Mouse (Mus musculus) liver, postnatal 0 days (tissue): ENCODE measurements around the gene Edc3. TPM values are rescaled to one million over a fixed set of nuclear protein-coding genes. Genes with fewer than 3 reads are reported as not detected.
A peak's percentile ranks its signal among the peaks of the same experiment; 100 is the strongest.

ENCODE experiments used
- ATAC-seq: fragments of 200-750 bp; cut with Nextera tagmentation; 2 replicates; pipeline ENCODE4 v1.8.0; 2017; ENCODE audit warnings: mild to moderate bottlenecking, moderate library complexity
- DNase-seq: peaks from one replicate; pipeline ENCODE4 v3.0.0-alpha.2; 2016
- H3K27ac ChIP-seq: fragments of 300-500 bp; sonication (generic); 2 replicates; pipeline ENCODE4 v1.5.1; 2014; ENCODE audit warnings: antibody characterized with exemption, moderate library complexity, mild to moderate bottlenecking, low read depth
- H3K27me3 ChIP-seq: fragments of 300-500 bp; sonication (generic); 2 replicates; pipeline ENCODE4 v1.6.1; 2014; ENCODE audit warnings: low read length, control low read depth, mixed read lengths; ENCODE audit not compliant: insufficient read depth
- H3K36me3 ChIP-seq: fragments of 300-500 bp; sonication (generic); replicated peaks from 2 replicates; pipeline ENCODE4 v1.6.1; 2014; ENCODE audit warnings: mild to moderate bottlenecking, control low read depth, low read length, moderate library complexity, mixed read lengths; ENCODE audit not compliant: insufficient read depth
- H3K4me1 ChIP-seq: fragments of 300-500 bp; sonication (generic); 2 replicates; pipeline ENCODE4 v1.6.1; 2014; ENCODE audit warnings: antibody characterized with exemption, mild to moderate bottlenecking, control low read depth; ENCODE audit not compliant: insufficient read depth
- H3K4me2 ChIP-seq: fragments of 300-500 bp; sonication (generic); 2 replicates; pipeline ENCODE4 v1.6.1; 2014; ENCODE audit warnings: low read depth, mild to moderate bottlenecking, low read length, moderate library complexity, mixed read lengths
- H3K4me3 ChIP-seq: fragments of 300-500 bp; sonication (generic); 2 replicates; pipeline ENCODE4 v1.5.1; 2014; ENCODE audit warnings: low read depth, low read length
- H3K9ac ChIP-seq: fragments of 300-500 bp; sonication (generic); replicated peaks from 2 replicates; pipeline ENCODE4 v1.6.1; 2014; ENCODE audit warnings: mild to moderate bottlenecking, moderate library complexity
- H3K9me3 ChIP-seq: fragments of 300-500 bp; sonication (generic); 2 replicates; pipeline ENCODE4 v1.6.1; 2016; ENCODE audit warnings: mild to moderate bottlenecking, control low read depth, low read length, mixed read lengths
- CTCF ChIP-seq: sonication (generic); IDR thresholded peaks from 2 replicates; pipeline ENCODE4 v1.5.1; 2016; ENCODE audit warnings: antibody characterized with exemption, low read depth
- EP300 ChIP-seq: IDR thresholded peaks from 2 replicates; pipeline ENCODE4 v1.6.1; 2016; ENCODE audit warnings: antibody characterized with exemption, low read depth, mild to moderate bottlenecking
- WGBS: fragments of 180-500 bp; shearing (Covaris S2); extraction: QIAGEN DNeasy Blood & Tissue Kit; methylation state at CpG from one replicate; pipeline ENCODE4 v1.1.7; 2014; ENCODE audit not compliant: insufficient replicate concordance; 5-methylcytosine and 5-hydroxymethylcytosine counted together
- polyA plus RNA-seq: library from polyadenylated mRNA; unstranded; fragments of >200 nt; fragmentation: Nextera tagmentation; extraction: Ambion mirVana; gene quantifications from 2 replicates; pipeline ENCODE4 v1.2.1, GENCODE M21; 2015

Edc3 gene
- polyA plus RNA-seq, 1 experiment from 2014 or later: 13.2 TPM

DNA sequence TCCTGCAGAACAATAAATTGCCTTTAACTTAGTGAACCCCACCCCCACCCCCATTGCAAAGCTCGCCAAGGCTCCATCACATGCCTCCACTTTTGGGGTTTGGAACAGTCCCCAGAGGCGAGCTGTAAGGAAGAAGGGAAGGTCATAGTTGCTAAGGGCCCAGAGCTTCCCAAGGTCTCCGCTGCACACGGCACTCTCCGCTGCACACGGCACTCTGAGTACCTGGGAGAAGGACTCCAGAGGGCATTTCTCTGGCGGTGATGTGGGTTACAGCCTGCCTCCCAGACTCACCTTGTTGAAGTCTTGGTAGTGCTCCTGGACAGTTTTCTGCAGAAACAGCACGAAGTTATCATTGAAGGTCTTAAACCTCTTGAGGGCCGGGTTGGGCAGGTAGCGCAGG lies 26.9 kb upstream of the Edc3 start:
- 80% methylated on average over 10 of the region's 10 CpGs for WGBS

DNA sequence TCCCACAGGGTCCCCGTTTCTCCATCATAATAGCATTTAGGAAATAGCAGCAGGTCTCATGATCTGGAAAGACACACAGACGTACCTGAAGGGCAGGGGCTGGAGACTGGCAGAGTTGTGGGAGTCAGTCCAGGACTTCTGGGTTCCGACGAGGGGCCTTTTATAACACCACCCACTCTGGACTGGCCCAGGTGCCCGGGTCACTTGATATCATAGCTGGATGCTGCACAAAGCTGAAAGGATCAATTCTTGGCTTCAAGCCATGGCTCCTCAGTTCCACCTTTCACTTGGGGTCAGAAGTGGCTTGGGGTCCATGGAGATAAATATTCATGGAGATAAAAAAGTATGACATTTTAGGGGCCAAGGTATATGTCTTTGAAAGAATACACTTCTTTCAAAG lies 24.8 kb upstream of the Edc3 start, which contains the start of gene Cyp1a2:
Cyp1a2 (minus strand) TSS at position 184 of the 400 bp plus-strand sequence.
- Histone ChIP-seq H3K9me3 (no peaks in the 10 kb centered on the region), H3K4me1 (peaks cover 3% of the 10 kb centered on the region; the same call in 1 of the 2 replicates), H3K36me3 (no peaks in the 10 kb centered on the region), H3K4me3 (no peak within 1 kb of the TSS), H3K27me3 (no peaks in the 10 kb centered on the region), H3K27ac (no peak within 1 kb of the TSS), H3K9ac (no peak within 1 kb of the TSS), H3K4me2 (no peak within 1 kb of the TSS)
- TF ChIP-seq CTCF (no peak), EP300 (no peak)
- WGBS: 57% methylated on average over 5 of the region's 5 CpGs
- ATAC-seq (peak; percentile 47; the same call in 1 of the 2 replicates), DNase-seq (no peak)

More for the DNA sequence above, 26.9 kb upstream of the Edc3 start:
- Histone ChIP-seq H3K9me3 (no peaks in the 10 kb centered on the region), H3K9ac (no peak overlapping the region), H3K36me3 (no peaks in the 10 kb centered on the region), H3K27ac (no peak overlapping the region), H3K4me2 (no peak overlapping the region), H3K4me3 (no peak overlapping the region), H3K4me1 (peaks cover 3% of the 10 kb centered on the region; the same call in 1 of the 2 replicates), H3K27me3 (no peaks in the 10 kb centered on the region)
- TF ChIP-seq EP300 (no peak), CTCF (no peak)
- no peak for ATAC-seq
- DNase-seq: no peak

DNA sequence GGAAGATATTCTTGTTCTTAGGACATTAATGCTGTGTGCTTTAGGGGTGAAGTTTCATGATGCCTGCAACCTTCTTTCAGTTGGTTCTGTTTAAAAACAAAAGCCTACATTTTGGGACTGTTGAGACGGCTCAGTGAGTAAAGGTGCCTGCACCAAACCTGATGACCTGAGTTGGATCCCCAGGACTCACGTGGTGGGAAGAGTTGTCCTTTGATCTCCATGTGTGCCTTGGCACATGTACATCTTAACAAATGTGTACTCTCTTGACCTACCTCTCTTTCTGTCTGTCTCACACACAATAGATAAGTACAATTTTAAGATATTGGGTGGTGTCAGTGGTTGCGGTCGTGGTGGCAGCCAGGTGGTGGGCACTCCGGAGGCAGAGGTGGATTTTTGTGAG lies 22.3 kb upstream of the Edc3 start:
- no peak overlapping the region for H3K4me2 ChIP-seq
- H3K4me3 ChIP-seq: no peak overlapping the region
- no peak for DNase-seq
- H3K27ac ChIP-seq: no peak overlapping the region
- TF ChIP-seq EP300 (no peak), CTCF (no peak)
- H3K27me3 ChIP-seq: no peaks in the 10 kb centered on the region
- H3K4me1 ChIP-seq: peaks cover 3% of the 10 kb centered on the region; the same call in 1 of the 2 replicates
- no peak for ATAC-seq
- no peak overlapping the region for H3K9ac ChIP-seq
- 77% methylated on average over 5 of the region's 5 CpGs for WGBS
- no peaks in the 10 kb centered on the region for H3K9me3 ChIP-seq
- H3K36me3 ChIP-seq: no peaks in the 10 kb centered on the region

DNA sequence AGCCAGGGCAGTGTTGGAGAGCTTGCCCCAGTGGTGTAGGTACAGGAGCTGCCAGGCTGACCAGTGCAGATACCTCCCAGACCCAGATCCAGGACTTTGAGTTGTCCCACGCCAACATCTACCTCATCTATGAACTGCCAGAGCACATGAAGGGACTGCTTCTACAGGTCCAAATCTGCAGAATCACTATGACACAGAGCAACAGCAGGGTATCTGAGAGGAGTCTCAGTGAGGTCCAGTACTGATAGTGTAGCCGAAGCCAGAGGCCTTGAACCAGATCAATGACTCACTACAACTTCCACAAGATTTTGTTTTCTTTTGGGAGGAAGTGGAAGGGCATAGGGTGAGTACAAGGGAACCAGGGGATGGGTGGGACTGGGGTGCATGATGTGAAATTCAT lies 20.6 kb upstream of the Edc3 start, which contains the start of gene Cyp1a1:
Cyp1a1 (plus strand) TSS at position 178 of the 400 bp plus-strand sequence.
- no peaks in the 10 kb centered on the region for H3K36me3 ChIP-seq
- WGBS: 75% methylated on average over 2 of the region's 2 CpGs
- H3K9me3 ChIP-seq: no peaks in the 10 kb centered on the region
- no peak for DNase-seq
- H3K27ac ChIP-seq: no peak within 1 kb of the TSS
- no peak within 1 kb of the TSS for H3K4me3 ChIP-seq
- H3K27me3 ChIP-seq: no peaks in the 10 kb centered on the region
- TF ChIP-seq EP300: no peak
- no peak for TF ChIP-seq CTCF
- H3K4me1 ChIP-seq: peaks cover 3% of the 10 kb centered on the region; the same call in 1 of the 2 replicates
- no peak for ATAC-seq
- no peak within 1 kb of the TSS for H3K9ac ChIP-seq
- H3K4me2 ChIP-seq: no peak within 1 kb of the TSS

DNA sequence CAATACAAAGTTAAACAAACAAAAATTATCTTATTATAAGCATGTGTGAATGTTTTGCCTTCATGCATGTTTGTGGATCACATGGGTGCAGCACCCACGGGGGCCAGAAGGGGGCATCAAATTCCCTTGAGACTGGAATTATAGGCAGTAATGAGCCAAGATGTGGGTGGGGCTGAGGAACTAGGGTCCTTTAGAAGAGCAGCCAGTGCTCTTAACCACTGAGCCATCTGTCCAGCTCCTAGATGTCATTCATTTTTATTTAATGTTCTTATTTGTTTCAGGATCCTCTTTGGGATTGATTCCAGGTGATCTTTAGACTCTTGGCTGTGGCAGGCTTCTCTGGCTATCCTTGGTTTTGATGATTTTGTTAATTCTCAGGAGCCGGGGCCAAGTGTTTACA lies 20.2 kb upstream of the Edc3 start:
- peaks cover 3% of the 10 kb centered on the region; the same call in 1 of the 2 replicates for H3K4me1 ChIP-seq
- H3K27ac ChIP-seq: no peak overlapping the region
- 43% methylated on average over 2 of the region's 2 CpGs for WGBS
- H3K4me2 ChIP-seq: no peak overlapping the region
- H3K36me3 ChIP-seq: no peaks in the 10 kb centered on the region
- H3K9me3 ChIP-seq: no peaks in the 10 kb centered on the region
- TF ChIP-seq EP300 (no peak), CTCF (peak; percentile 65)
- ATAC-seq: no peak
- no peak overlapping the region for H3K4me3 ChIP-seq
- H3K27me3 ChIP-seq: no peaks in the 10 kb centered on the region
- peak; percentile 56 for DNase-seq
- no peak overlapping the region for H3K9ac ChIP-seq

DNA sequence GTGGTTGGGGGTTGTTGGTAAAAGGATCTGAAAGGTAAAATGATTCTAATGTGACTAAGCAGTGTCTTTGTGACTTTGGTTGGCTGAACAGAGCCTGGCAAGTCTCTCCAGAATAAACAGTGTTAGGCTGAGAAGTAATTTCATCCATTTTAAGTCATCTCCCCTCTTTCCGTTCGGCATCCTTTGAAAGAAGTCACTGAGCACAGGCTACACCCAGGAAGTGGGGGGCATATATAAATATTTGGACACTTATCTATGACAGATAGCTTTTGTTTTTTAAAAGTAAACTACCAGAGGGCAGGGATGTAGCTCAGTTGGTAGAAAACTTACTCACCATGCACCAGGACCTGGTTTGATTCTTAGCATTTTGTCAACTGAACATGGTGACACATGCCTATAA lies 19.7 kb upstream of the Edc3 start:
- Histone ChIP-seq H3K36me3 (no peaks in the 10 kb centered on the region), H3K4me3 (no peak overlapping the region), H3K4me1 (no peaks in the 10 kb centered on the region), H3K9me3 (no peaks in the 10 kb centered on the region), H3K9ac (no peak overlapping the region), H3K27me3 (no peaks in the 10 kb centered on the region), H3K27ac (no peak overlapping the region), H3K4me2 (no peak overlapping the region)
- TF ChIP-seq CTCF: no peak
- WGBS: 83% methylated on average over 2 of the region's 2 CpGs
- no peak for ATAC-seq
- no peak for DNase-seq

DNA sequence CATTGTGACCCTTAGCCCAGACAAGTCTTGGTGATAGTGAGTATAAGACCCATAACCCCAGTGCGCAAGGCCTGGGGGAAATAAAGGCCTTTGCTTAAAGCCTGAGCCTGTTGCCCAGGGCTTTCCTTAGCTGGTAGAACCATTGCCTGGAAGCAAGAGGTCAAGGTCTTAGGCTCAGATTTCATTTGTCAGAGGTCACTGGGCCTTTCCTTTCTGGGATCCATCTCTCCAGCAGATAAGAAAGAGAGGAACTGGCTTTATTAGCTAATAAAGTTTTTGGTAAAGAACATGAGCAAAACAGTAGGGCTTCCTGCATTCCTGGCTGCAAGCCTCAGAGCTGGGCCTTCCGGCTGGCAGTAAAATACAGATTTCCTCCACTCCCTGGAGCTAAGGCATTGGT lies 14.2 kb upstream of the Edc3 start:
- Histone ChIP-seq H3K4me3 (no peak overlapping the region), H3K9me3 (no peaks in the 10 kb centered on the region), H3K4me1 (peaks cover 2% of the 10 kb centered on the region; the same call in 1 of the 2 replicates), H3K27me3 (peaks cover 16% of the 10 kb centered on the region), H3K27ac (no peak overlapping the region), H3K9ac (no peak overlapping the region), H3K4me2 (no peak overlapping the region), H3K36me3 (no peaks in the 10 kb centered on the region)
- no peak for TF ChIP-seq EP300
- TF ChIP-seq CTCF: no peak
- DNase-seq (no peak), ATAC-seq (no peak)
- WGBS: 74% methylated on average over 2 of the region's 2 CpGs
